Mouse (Mus musculus) lung, adult 2 months (tissue): Measurements from ENCODE around the gene Hpcal4.
"Not testable (repeated sequence)": the region's sequence is repeated elsewhere in the genome, so short reads cannot be mapped to it uniquely, and the experiment has no call there.

Experiments used
- CTCF ChIP-seq: fragments of 200-500 bp; IDR thresholded peaks from 2 replicates; pipeline ENCODE4 v1.5.1; 2011; ENCODE audit warnings: mild to moderate bottlenecking, low read length, control low read depth; ENCODE audit not compliant: insufficient read depth
- POLR2A ChIP-seq: fragments of 200-500 bp; IDR thresholded peaks from 2 replicates; pipeline ENCODE4 v1.6.1; 2011; ENCODE audit warnings: low read depth, mild to moderate bottlenecking, control low read depth, low read length, borderline replicate concordance; ENCODE audit errors: extremely low read depth

GRCm38 (mm10) chr4:123161251-123161650 is 21.8 kb upstream of the Hpcal4 start:
- TF ChIP-seq POLR2A, CTCF: not testable (repeated sequence)
